Mouse (Mus musculus) heart, embryonic 16.5 days (tissue): ENCODE data around the gene Psmc2. TPM values are rescaled to one million over a fixed set of nuclear protein-coding genes. Genes with fewer than 3 reads are reported as not detected.

Experiments
- ATAC-seq: fragments of 200-750 bp; cut with Nextera tagmentation; replicated peaks from 2 replicates; pipeline ENCODE4 v1.8.0; 2017; ENCODE audit warnings: moderate number of reproducible peaks; ENCODE audit not compliant: insufficient read depth, low FRiP score; ENCODE audit errors: extremely low read depth
- H3K27ac ChIP-seq: fragments of 300-500 bp; sonication (generic); 2 replicates; pipeline ENCODE4 v1.5.1; 2014; ENCODE audit warnings: mild to moderate bottlenecking, low read length, control low read depth, moderate library complexity
- H3K27me3 ChIP-seq: fragments of 300-500 bp; sonication (generic); 2 replicates; pipeline ENCODE4 v1.6.1; 2014; ENCODE audit warnings: low read length, mixed read lengths; ENCODE audit not compliant: control insufficient read depth, insufficient read depth
- H3K36me3 ChIP-seq: fragments of 300-500 bp; sonication (generic); 2 replicates; pipeline ENCODE4 v1.6.1; 2014; ENCODE audit not compliant: control insufficient read depth, insufficient read depth
- H3K4me1 ChIP-seq: fragments of 300-500 bp; sonication (generic); 2 replicates; pipeline ENCODE4 v1.6.1; 2014; ENCODE audit warnings: low read length, mixed read lengths; ENCODE audit not compliant: control insufficient read depth, insufficient read depth
- H3K4me2 ChIP-seq: fragments of 300-500 bp; sonication (generic); 2 replicates; pipeline ENCODE4 v1.6.1; 2014; ENCODE audit warnings: low read depth, mild to moderate bottlenecking, control low read depth, low read length
- H3K4me3 ChIP-seq: fragments of 300-500 bp; sonication (generic); 2 replicates; pipeline ENCODE4 v1.5.1; 2014; ENCODE audit warnings: mild to moderate bottlenecking, control low read depth, low read length
- H3K9ac ChIP-seq: fragments of 300-500 bp; sonication (generic); 2 replicates; pipeline ENCODE4 v1.6.1; 2014; ENCODE audit warnings: low read length, control low read depth
- H3K9me3 ChIP-seq: fragments of 300-500 bp; sonication (generic); replicated peaks from 2 replicates; pipeline ENCODE4 v1.6.1; 2016; ENCODE audit warnings: low read length; ENCODE audit not compliant: control insufficient read depth
- WGBS: fragments of 180-500 bp; shearing (Covaris S2); extraction: QIAGEN DNeasy Blood & Tissue Kit; methylation state at CpG from one replicate; pipeline ENCODE4 v1.1.7; 2014; 5-methylcytosine and 5-hydroxymethylcytosine counted together
- polyA plus RNA-seq: library from polyadenylated mRNA; unstranded; fragments of >200 nt; fragmentation: Nextera tagmentation; extraction: Ambion mirVana; gene quantifications from 2 replicates; pipeline ENCODE4 v1.2.1, GENCODE M21; 2015

Gene Psmc2
- polyA plus RNA-seq, 1 experiment from 2014 or later = 138 TPM

GRCm38 (mm10) chr5:21745966-21746365 is 39.1 kb upstream of the Psmc2 start:
- H3K27ac ChIP-seq = no peak overlapping the region
- H3K9me3 ChIP-seq = no peaks in the 10 kb centered on the region
- H3K36me3 ChIP-seq = peaks cover 76% of the 10 kb centered on the region
- no peak for ATAC-seq
- H3K9ac ChIP-seq = no peak overlapping the region
- H3K4me2 ChIP-seq = no peak overlapping the region
- H3K4me3 ChIP-seq = no peak overlapping the region
- 95% methylated on average over 6 of the region's 8 CpGs for WGBS
- H3K4me1 ChIP-seq = no peaks in the 10 kb centered on the region
- H3K27me3 ChIP-seq = no peaks in the 10 kb centered on the region

GRCm38 (mm10) chr5:21768506-21768905 is 16.6 kb upstream of the Psmc2 start:
- H3K27ac ChIP-seq = no peak overlapping the region
- ATAC-seq = no peak
- no peaks in the 10 kb centered on the region for H3K4me1 ChIP-seq
- H3K36me3 ChIP-seq = peaks cover 58% of the 10 kb centered on the region
- no peak overlapping the region for H3K4me2 ChIP-seq
- no peaks in the 10 kb centered on the region for H3K27me3 ChIP-seq
- H3K9ac ChIP-seq = no peak overlapping the region
- WGBS = 85% methylated on average over 4 of the region's 4 CpGs
- H3K9me3 ChIP-seq = no peaks in the 10 kb centered on the region
- H3K4me3 ChIP-seq = no peak overlapping the region

- Histone ChIP-seq H3K9ac (no peak overlapping the region), H3K4me2 (no peak overlapping the region), H3K36me3 (peaks cover 57% of the 10 kb centered on the region), H3K9me3 (no peaks in the 10 kb centered on the region), H3K4me1 (no peaks in the 10 kb centered on the region), H3K27ac (no peak overlapping the region), H3K27me3 (no peaks in the 10 kb centered on the region), H3K4me3 (no peak overlapping the region)
- WGBS = 84% methylated on average over 6 of the region's 6 CpGs
- no peak for ATAC-seq
Measured at GRCm38 (mm10) chr5:21769841-21770240, 15.2 kb upstream of the Psmc2 start.

- WGBS = 87% methylated on average over 6 of the region's 6 CpGs
- no peak overlapping the region for H3K9ac ChIP-seq
- no peak overlapping the region for H3K27ac ChIP-seq
- H3K4me2 ChIP-seq = no peak overlapping the region
- peaks cover 50% of the 10 kb centered on the region for H3K36me3 ChIP-seq
- no peak overlapping the region for H3K4me3 ChIP-seq
- H3K9me3 ChIP-seq = no peaks in the 10 kb centered on the region
- H3K4me1 ChIP-seq = no peaks in the 10 kb centered on the region
- H3K27me3 ChIP-seq = no peaks in the 10 kb centered on the region
- ATAC-seq = no peak
Measured at GRCm38 (mm10) chr5:21776491-21776890, 8.6 kb upstream of the Psmc2 start.

GRCm38 (mm10) chr5:21784161-21785052 is 676 bp upstream of the Psmc2 start:
- Histone ChIP-seq H3K9ac (peak overlapping the region; percentile 88), H3K4me3 (peak overlapping the region; percentile 87), H3K9me3 (no peaks in the 10 kb centered on the region), H3K4me2 (peak overlapping the region; percentile 73), H3K27ac (peak overlapping the region; percentile 70), H3K27me3 (no peaks in the 10 kb centered on the region), H3K36me3 (peaks cover 30% of the 10 kb centered on the region), H3K4me1 (peaks cover 8% of the 10 kb centered on the region)
- WGBS = under 1% methylated on average over 51 of the region's 51 CpGs
- ATAC-seq = peak; percentile 29; the same call in 1 of the 2 replicates

- no peak overlapping the region for H3K9ac ChIP-seq
- H3K4me1 ChIP-seq = peaks cover 8% of the 10 kb centered on the region
- no peaks in the 10 kb centered on the region for H3K27me3 ChIP-seq
- H3K9me3 ChIP-seq = no peaks in the 10 kb centered on the region
- WGBS = 80% methylated on average over 7 of the region's 7 CpGs
- H3K4me2 ChIP-seq = no peak overlapping the region; the same call in 1 of the 2 replicates
- no peak overlapping the region for H3K4me3 ChIP-seq
- ATAC-seq = no peak
- no peak overlapping the region for H3K27ac ChIP-seq
- H3K36me3 ChIP-seq = peaks cover 17% of the 10 kb centered on the region
Measured at GRCm38 (mm10) chr5:21785776-21786175, 693 bp downstream of the Psmc2 start.

GRCm38 (mm10) chr5:21786258-21787185 is 1.4 kb downstream of the Psmc2 start:
- H3K27me3 ChIP-seq = no peaks in the 10 kb centered on the region
- peak overlapping the region; percentile 98 for H3K9ac ChIP-seq
- 1% methylated on average over 51 of the region's 51 CpGs for WGBS
- H3K9me3 ChIP-seq = no peaks in the 10 kb centered on the region
- peaks cover 8% of the 10 kb centered on the region for H3K4me1 ChIP-seq
- peak overlapping the region; percentile 87 for H3K4me2 ChIP-seq
- ATAC-seq = peak; percentile 80
- peak overlapping the region; percentile 99 for H3K4me3 ChIP-seq
- peaks cover 10% of the 10 kb centered on the region for H3K36me3 ChIP-seq
- H3K27ac ChIP-seq = peak overlapping the region; percentile 90

- H3K36me3 ChIP-seq = peaks cover 4% of the 10 kb centered on the region
- no peak for ATAC-seq
- peak overlapping the region; percentile 90 for H3K27ac ChIP-seq
- WGBS = 30% methylated on average over 11 of the region's 11 CpGs
- H3K9ac ChIP-seq = peak overlapping the region; percentile 98
- H3K4me3 ChIP-seq = peak overlapping the region; percentile 99
- no peaks in the 10 kb centered on the region for H3K9me3 ChIP-seq
- H3K27me3 ChIP-seq = no peaks in the 10 kb centered on the region
- H3K4me1 ChIP-seq = peaks cover 8% of the 10 kb centered on the region
- peak overlapping the region; percentile 87 for H3K4me2 ChIP-seq
Measured at GRCm38 (mm10) chr5:21787186-21788105, 2.4 kb downstream of the Psmc2 start.
